ENCODE assay signal across 17 mouse cellular contexts in the genomic region with DNA sequence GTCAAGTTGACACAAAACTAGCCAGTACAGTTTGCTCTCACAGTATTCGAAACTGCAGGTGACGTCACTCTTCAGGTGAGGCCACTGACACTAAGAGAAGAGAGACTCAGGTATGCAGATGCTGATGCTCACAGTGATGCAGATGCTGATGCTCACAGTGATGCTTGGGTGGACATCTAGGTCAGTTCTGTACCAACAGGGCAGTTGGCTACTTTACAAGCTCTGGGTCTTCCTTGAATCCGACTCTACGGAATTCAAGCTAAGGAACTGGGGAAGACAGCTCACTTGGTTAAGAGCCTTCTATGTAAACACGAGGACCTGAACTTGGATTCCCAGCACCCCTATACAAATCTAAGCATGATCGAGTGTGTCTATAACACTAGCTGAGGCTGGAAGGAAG.
"Had no signal": no experiment of that assay in that cellular context is flagged by ENCODE, and none has a peak within 500 bp of the region (broad histone marks: within the 10 kb centered on the region; RNA-seq: fewer than 3 reads in every experiment).

No protein-coding gene starts in this region.

- H3K4me3 ChIP-seq: lung, embryonic 15.5 days; megakaryocyte, embryonic 14.5 days; midbrain, embryonic 13.5 days; midbrain, embryonic 15.5 days; neural tube, embryonic 12.5 days; stomach, embryonic 15.5 days had no signal

- H3K27me3 ChIP-seq: lung, embryonic 15.5 days; midbrain, embryonic 13.5 days; midbrain, embryonic 15.5 days; neural tube, embryonic 12.5 days; stomach, embryonic 15.5 days had no signal

- DNase-seq: lung, adult 2 months; lung, postnatal 14 days; lung, postnatal 36 days; right cerebral cortex, postnatal 14 days; thymus, adult 2 months; thymus, postnatal 25 days; thymus, postnatal 4 days had no signal

- ATAC-seq: lung, postnatal 0 days; midbrain, embryonic 13.5 days; midbrain, embryonic 15.5 days had no signal

- H3K27ac ChIP-seq: lung, embryonic 15.5 days; macrophage; midbrain, embryonic 13.5 days; midbrain, embryonic 15.5 days; neural tube, embryonic 12.5 days; stomach, embryonic 15.5 days; stomach, postnatal 0 days had no signal

- H3K9ac ChIP-seq: lung, embryonic 15.5 days; midbrain, embryonic 13.5 days; midbrain, embryonic 15.5 days; neural tube, embryonic 12.5 days; stomach, embryonic 15.5 days had no signal

- H3K4me2 ChIP-seq: lung, embryonic 15.5 days; midbrain, embryonic 11.5 days; midbrain, embryonic 13.5 days; midbrain, embryonic 15.5 days; neural tube, embryonic 12.5 days; stomach, embryonic 15.5 days had no signal

- H3K4me1 ChIP-seq: lung, embryonic 15.5 days; megakaryocyte, embryonic 14.5 days; midbrain, embryonic 13.5 days; midbrain, embryonic 15.5 days; neural tube, embryonic 12.5 days; stomach, embryonic 15.5 days had no signal

- H3K9me3 ChIP-seq: lung, embryonic 15.5 days; midbrain, embryonic 13.5 days; midbrain, embryonic 15.5 days; neural tube, embryonic 12.5 days; stomach, embryonic 15.5 days had no signal

- H3K36me3 ChIP-seq: lung, embryonic 15.5 days; midbrain, embryonic 13.5 days; midbrain, embryonic 15.5 days; neural tube, embryonic 12.5 days; stomach, embryonic 15.5 days had no signal
